Mouse (Mus musculus): Measurements from ENCODE around the gene Clta. TPM values are rescaled to one million over a fixed set of nuclear protein-coding genes. Genes with fewer than 3 reads are reported as not detected.

Clta gene
- total and polyA plus RNA-seq, 3 experiments = 301 to 454 (median 450) TPM

DNA sequence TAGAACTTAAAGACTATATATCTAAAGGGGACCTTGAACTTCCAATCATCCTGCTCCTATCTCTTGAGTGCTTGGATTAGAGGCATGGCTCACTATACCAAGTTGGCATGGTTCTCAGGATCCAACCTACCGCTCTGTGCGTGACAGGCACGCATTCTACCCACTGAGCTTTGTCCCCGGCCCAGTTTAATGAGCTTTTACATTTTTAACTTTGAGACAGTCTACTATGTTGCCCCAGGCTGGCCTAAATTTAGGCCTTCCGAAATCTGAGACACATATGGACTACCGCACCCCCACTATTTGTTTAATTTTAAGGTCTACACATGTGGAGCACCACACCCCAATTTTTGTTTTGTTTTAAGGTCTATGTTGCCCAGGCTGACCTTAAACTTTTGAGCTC lies 23.4 kb upstream of the Clta start:
- DNase-seq (ENCODE audit: extremely low read depth) = no peak
- in situ Hi-C loops (cut with MboI; ENCODE audit: low pct_ligation_motif_present, low pct_unique_long_range_greater_than_20kb, low sequenced_read_pairs) (loop anchor here (5.0 to 25.0 kb wide), 2 partner anchors 54 to 244 kb away; partner anchors contain the start of genes Hrct1 and Spaar), dilution Hi-C loops (cut with MboI; ENCODE audit: extremely low pct_ligation_motif_present, extremely low pct_unique_long_range_greater_than_20kb, low sequenced_read_pairs) (no loop called here)
- Histone ChIP-seq H3K4me2 (ENCODE audit: insufficient read depth, low read depth, poor library complexity, severe bottlenecking) (no peak overlapping the region), H3K4me1 (ENCODE audit: control insufficient read depth in 1 of 2, insufficient read depth in 2 of 2) (peaks cover 10 to 59% of the 10 kb centered on the region in 2 experiments; a peak in 3 of 4 replicates), H3K9me3 (replicated peaks; ENCODE audit: low read length) (no peaks in the 10 kb centered on the region), H3K9ac (ENCODE audit: insufficient read depth, low read depth) (no peak overlapping the region), H3K27me3 (replicated peaks) (no peaks in the 10 kb centered on the region), H3K4me3 (replicated peaks in 1 of 3; ENCODE audit: low read depth in 2 of 3, low read length in 2 of 3, poor library complexity in 1 of 3) (no peak overlapping the region), H3K36me3 (replicated peaks in 1 of 2; ENCODE audit: control insufficient read depth in 1 of 2, insufficient read depth in 1 of 2, low read length in 1 of 2) (peaks cover 17 to 44% of the 10 kb centered on the region in 2 experiments), H3K79me2 (replicated peaks; ENCODE audit: control insufficient read depth, extremely low read depth, insufficient read depth, poor library complexity, severe bottlenecking) (no peaks in the 10 kb centered on the region), H3K27ac (ENCODE audit: insufficient read depth, low read depth) (no peak overlapping the region)
- no peak for TF ChIP-seq POLR2AphosphoS2 (IDR thresholded peaks at IDR 0.05; ENCODE audit: low read depth, low read length)
- no peak for TF ChIP-seq JUND (conservative IDR thresholded peaks at IDR 0.05; ENCODE audit: low read depth, low read length)
- TF ChIP-seq E2F4 (IDR thresholded peaks at IDR 0.05; ENCODE audit: insufficient replicate concordance, low read depth, low read length) = no peak
- no peak for TF ChIP-seq ZKSCAN1 (IDR thresholded peaks at IDR 0.05; ENCODE audit: borderline replicate concordance, low read depth, low read length)
- TF ChIP-seq USF1 (IDR thresholded peaks at IDR 0.05; ENCODE audit: low read depth, low read length) = no peak
- no peak for TF ChIP-seq RCOR1 (conservative IDR thresholded peaks at IDR 0.05; ENCODE audit: low read depth, low read length)
- TF ChIP-seq TCF12 (IDR thresholded peaks at IDR 0.05; ENCODE audit: low read depth, low read length) = no peak
- TF ChIP-seq ETS1 (conservative IDR thresholded peaks at IDR 0.05; ENCODE audit: low read depth, low read length) = no peak
- no peak for TF ChIP-seq ELF1 (IDR thresholded peaks at IDR 0.05; ENCODE audit: low read depth, low read length)
- no peak for TF ChIP-seq MAX (IDR thresholded peaks at IDR 0.05; ENCODE audit: low read length)
- TF ChIP-seq NELFE (IDR thresholded peaks at IDR 0.05; ENCODE audit: low read depth, low read length) = no peak
- TF ChIP-seq ZC3H11A (IDR thresholded peaks at IDR 0.05; ENCODE audit: low read depth, low read length) = no peak
- no peak for TF ChIP-seq CHD1 (IDR thresholded peaks at IDR 0.05; ENCODE audit: low read depth, low read length)
- no peak for TF ChIP-seq MXI1 (IDR thresholded peaks at IDR 0.05; ENCODE audit: low read depth, low read length)
- no peak for TF ChIP-seq KAT2A (IDR thresholded peaks at IDR 0.05; ENCODE audit: insufficient replicate concordance, low read length)

DNA sequence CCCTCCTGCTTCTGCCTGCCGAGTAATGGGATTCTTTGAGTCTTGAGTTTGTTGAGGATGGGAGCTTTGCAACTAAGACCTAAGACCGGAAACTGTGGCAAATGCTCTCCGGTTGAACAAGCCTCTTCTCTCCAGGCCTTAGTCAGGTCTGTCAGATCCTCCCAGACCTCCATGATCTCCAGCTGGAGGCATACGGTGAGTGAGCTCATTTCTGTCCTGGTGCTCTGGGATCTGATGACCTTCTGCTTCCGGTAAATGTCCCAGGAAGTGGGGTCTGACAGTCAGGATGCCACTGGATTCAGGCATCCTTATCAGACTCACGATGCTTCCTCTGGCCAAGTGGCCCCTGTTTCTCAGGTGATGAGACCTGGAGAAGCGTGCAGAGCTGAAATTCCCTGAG lies 23.0 kb upstream of the Clta start:
- Histone ChIP-seq H3K79me2 (replicated peaks; ENCODE audit: control insufficient read depth, extremely low read depth, insufficient read depth, poor library complexity, severe bottlenecking) (no peaks in the 10 kb centered on the region), H3K27ac (ENCODE audit: insufficient read depth, low read depth) (no peak overlapping the region), H3K27me3 (replicated peaks) (no peaks in the 10 kb centered on the region), H3K9me3 (replicated peaks; ENCODE audit: low read length) (no peaks in the 10 kb centered on the region), H3K36me3 (replicated peaks in 1 of 2; ENCODE audit: control insufficient read depth in 1 of 2, insufficient read depth in 1 of 2, low read length in 1 of 2) (peaks cover 17 to 40% of the 10 kb centered on the region in 2 experiments), H3K9ac (ENCODE audit: insufficient read depth, low read depth) (no peak overlapping the region), H3K4me2 (ENCODE audit: insufficient read depth, low read depth, poor library complexity, severe bottlenecking) (no peak overlapping the region), H3K4me3 (replicated peaks in 1 of 3; ENCODE audit: low read depth in 2 of 3, low read length in 2 of 3, poor library complexity in 1 of 3) (no peak overlapping the region), H3K4me1 (ENCODE audit: control insufficient read depth in 1 of 2, insufficient read depth in 2 of 2) (peaks cover 10 to 55% of the 10 kb centered on the region in 2 experiments; a peak in 3 of 4 replicates)
- no peak for TF ChIP-seq MAZ (IDR thresholded peaks at IDR 0.05; ENCODE audit: low read depth, low read length)
- no peak for TF ChIP-seq RAD21 (IDR thresholded peaks at IDR 0.05; ENCODE audit: low read depth, low read length)
- TF ChIP-seq USF2 (conservative IDR thresholded peaks at IDR 0.05; ENCODE audit: low read depth, low read length) = no peak
- no peak for TF ChIP-seq JUND (conservative IDR thresholded peaks at IDR 0.05; ENCODE audit: low read depth, low read length)
- dilution Hi-C loops (cut with MboI; ENCODE audit: extremely low pct_ligation_motif_present, extremely low pct_unique_long_range_greater_than_20kb, low sequenced_read_pairs) = no loop called here
- no peak for DNase-seq (ENCODE audit: extremely low read depth)
- in situ Hi-C loops (cut with MboI; ENCODE audit: low pct_ligation_motif_present, low pct_unique_long_range_greater_than_20kb, low sequenced_read_pairs) = loop anchor here (5.0 to 25.0 kb wide), 2 partner anchors 54 to 244 kb away; partner anchors contain the start of genes Hrct1 and Spaar

Measured in CH12.LX (cell line).